Mouse (Mus musculus) right cerebral cortex, adult 2 months (tissue): ENCODE data around the gene Zdhhc20.
"Not testable (repeated sequence)": the region's sequence is repeated elsewhere in the genome, so short reads cannot be mapped to it uniquely, and the experiment has no call there.

ENCODE experiments used
- DNase-seq, 2 experiments: peaks; one replicate each; pipeline ENCODE4 v3.0.0; 2021 to 2022; ENCODE audit warnings: low spot score in 2 of 2

Zdhhc20 gene

GRCm38 (mm10) chr14:57890011-57890842 is at the start of gene Zdhhc20:
Gene Zdhhc20 (minus strand): TSS chr14:57890276.
- DNase-seq: peak; percentile 91 to 92

- no peak for DNase-seq
Observed at GRCm38 (mm10) chr14:57937297-57937696, 47.2 kb upstream of the Zdhhc20 start.

- DNase-seq: no peak
Observed at GRCm38 (mm10) chr14:57934666-57935065, 44.6 kb upstream of the Zdhhc20 start.

GRCm38 (mm10) chr14:57933608-57934007 is 43.5 kb upstream of the Zdhhc20 start:
- no peak for DNase-seq

GRCm38 (mm10) chr14:57932881-57933443 is 42.9 kb upstream of the Zdhhc20 start:
- no peak for DNase-seq

GRCm38 (mm10) chr14:57921428-57922131 is 31.5 kb upstream of the Zdhhc20 start:
- no peak for DNase-seq

- peak; percentile 30 to 37 for DNase-seq
Observed at GRCm38 (mm10) chr14:57920568-57921310, 30.7 kb upstream of the Zdhhc20 start.

- DNase-seq: no peak
Observed at GRCm38 (mm10) chr14:57919148-57919875, 29.2 kb upstream of the Zdhhc20 start.

- no peak for DNase-seq
Observed at GRCm38 (mm10) chr14:57915341-57915740, 25.3 kb upstream of the Zdhhc20 start.

GRCm38 (mm10) chr14:57912211-57913007 is 22.3 kb upstream of the Zdhhc20 start:
- DNase-seq: not testable (repeated sequence)

- not testable (repeated sequence) for DNase-seq
Observed at GRCm38 (mm10) chr14:57911787-57912186, 21.7 kb upstream of the Zdhhc20 start.

GRCm38 (mm10) chr14:57911316-57911715 is 21.2 kb upstream of the Zdhhc20 start:
- DNase-seq: no peak

GRCm38 (mm10) chr14:57910501-57911068 is 20.5 kb upstream of the Zdhhc20 start:
- peak; percentile 89 for DNase-seq

- no peak for DNase-seq
Observed at GRCm38 (mm10) chr14:57909297-57909696, 19.2 kb upstream of the Zdhhc20 start.

GRCm38 (mm10) chr14:57908431-57908830 is 18.4 kb upstream of the Zdhhc20 start:
- DNase-seq: no peak

GRCm38 (mm10) chr14:57901998-57902397 is 11.9 kb upstream of the Zdhhc20 start:
- no peak for DNase-seq

GRCm38 (mm10) chr14:57896882-57897281 is 6.8 kb upstream of the Zdhhc20 start:
- DNase-seq: no peak

GRCm38 (mm10) chr14:57896088-57896871 is 6.2 kb upstream of the Zdhhc20 start:
- DNase-seq: not testable (repeated sequence)

GRCm38 (mm10) chr14:57894346-57894745 is 4.3 kb upstream of the Zdhhc20 start:
- DNase-seq: no peak
